In the genomic region with DNA sequence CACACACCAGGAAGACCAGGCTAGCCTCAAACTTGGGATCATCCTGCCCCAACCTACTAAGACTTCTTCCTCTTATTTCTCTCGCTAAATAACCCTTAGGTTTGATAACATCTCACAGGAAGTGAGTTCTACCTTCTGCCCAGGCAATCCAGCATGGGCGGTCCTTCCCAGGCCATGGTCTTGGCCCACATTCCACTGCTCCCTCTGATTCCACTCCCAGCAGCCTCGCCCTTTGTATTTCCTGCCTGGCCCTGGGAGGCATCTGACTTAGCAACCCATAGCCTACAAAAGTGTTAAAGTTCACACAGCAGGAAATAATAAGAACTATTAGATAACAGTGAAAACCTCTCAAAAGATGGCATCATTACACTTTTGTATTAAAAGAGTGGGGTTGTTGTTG, we compare ENCODE assay signal across 13 mouse cellular contexts.
DNase-seq lines count a peak whose midpoint lies in the region; TF ChIP-seq lines count a peak whose summit lies in the region.
"Had no signal": no experiment of that assay in that cellular context is flagged by ENCODE, and none has a peak within 500 bp of the region (broad histone marks: within the 10 kb centered on the region; RNA-seq: fewer than 3 reads in every experiment).

No protein-coding gene starts in this region.

- no peak for TF ChIP-seq CTCF in ES-Bruce4 (IDR thresholded peaks at IDR 0.05; ENCODE audit: low read depth, low read length)

- H3K9ac ChIP-seq in ES-Bruce4 (ENCODE audit: low read depth, poor library complexity, severe bottlenecking) = no peak overlapping the region
- H3K9ac ChIP-seq: hindbrain, embryonic 14.5 days; liver, embryonic 13.5 days; midbrain, embryonic 12.5 days; neural tube, embryonic 12.5 days had no signal

- no peak overlapping the region for H3K4me3 ChIP-seq in ES-Bruce4 (ENCODE audit: low read depth, low read length)
- H3K4me3 ChIP-seq: liver, embryonic 13.5 days; midbrain, embryonic 12.5 days; neural tube, embryonic 12.5 days had no signal

- TF ChIP-seq POLR2A in ES-Bruce4 (IDR thresholded peaks at IDR 0.05; ENCODE audit: insufficient read depth, low read length) = no peak

- TF ChIP-seq EP300 in ES-Bruce4 (IDR thresholded peaks at IDR 0.05; ENCODE audit: insufficient read depth, low read depth, low read length) = 0 out of 2 replicates have a peak, but pooled peaks have one; percentile 12

- no peaks in the 10 kb centered on the region for H3K4me1 ChIP-seq in ES-Bruce4 (ENCODE audit: control insufficient read depth, insufficient read depth, low read length)
- H3K4me1 ChIP-seq: liver, embryonic 13.5 days; midbrain, embryonic 12.5 days had no signal

- intact Hi-C loops in gastrocnemius, postnatal 36 days (cut with DNase I) = no loop called here
- intact Hi-C loops in heart, postnatal 25 days (cut with DNase I) = no loop called here

- no peak overlapping the region for H3K27ac ChIP-seq in ES-Bruce4 (ENCODE audit: insufficient read depth, low read length)
- H3K27ac ChIP-seq: hindbrain, embryonic 14.5 days; liver, embryonic 13.5 days; midbrain, embryonic 12.5 days; neural tube, embryonic 12.5 days had no signal

- no peaks in the 10 kb centered on the region for H3K9me3 ChIP-seq in ES-Bruce4 (replicated peaks; ENCODE audit: control insufficient read depth, insufficient read depth, low read length, poor library complexity, severe bottlenecking)
- H3K9me3 ChIP-seq: liver, embryonic 13.5 days; midbrain, embryonic 12.5 days; neural tube, embryonic 12.5 days had no signal

- H3K36me3 ChIP-seq in ES-Bruce4 (ENCODE audit: control insufficient read depth, insufficient read depth, low read length, poor library complexity, severe bottlenecking) = no peaks in the 10 kb centered on the region
- H3K36me3 ChIP-seq: liver, embryonic 13.5 days; midbrain, embryonic 12.5 days; neural tube, embryonic 12.5 days had no signal

- DNase-seq in gastrocnemius, adult 18-20 months (ENCODE audit: low spot score) = peak; percentile 17
- no peak for DNase-seq in gastrocnemius, postnatal 36 days
- peak; percentile 18 for DNase-seq in heart, postnatal 25 days (ENCODE audit: low spot score)
- peak; percentile 34 for DNase-seq in lung, postnatal 10 days
- DNase-seq in left cerebral cortex, adult 8-10 months (ENCODE audit: low spot score in 2 of 2) = no peak
- DNase-seq in right cerebral cortex, adult 18-20 months = no peak
- DNase-seq in spleen, postnatal 36 days (ENCODE audit: low spot score in 2 of 2) = no peak
- DNase-seq: liver, embryonic 13.5 days; right cerebral cortex, postnatal 14 days had no signal

- H3K27me3 ChIP-seq in ES-Bruce4 (ENCODE audit: control insufficient read depth, insufficient read depth, low read length, poor library complexity, severe bottlenecking) = no peaks in the 10 kb centered on the region
- H3K27me3 ChIP-seq: midbrain, embryonic 12.5 days; neural tube, embryonic 12.5 days had no signal

Comparison
In these comparisons a context has a peak if more than half of its experiments do, and no peak if none do; other contexts are left out.
1. DNase-seq: peak in gastrocnemius, adult 18-20 months (single experiment), heart, postnatal 25 days (single experiment) and lung, postnatal 10 days (single experiment); none in gastrocnemius, postnatal 36 days (0 of 2), left cerebral cortex, adult 8-10 months (0 of 2), right cerebral cortex, adult 18-20 months (single experiment) and spleen, postnatal 36 days (0 of 2).